Mouse (Mus musculus) embryonic fibroblast, embryonic 13.5 days (primary cell): ENCODE measurements around the gene Slc19a1.

Source experiments
- CTCF ChIP-seq: IDR thresholded peaks from 2 replicates; pipeline ENCODE4 v1.5.1; 2011; ENCODE audit warnings: mild to moderate bottlenecking, control low read depth, low read length, moderate library complexity, borderline replicate concordance; ENCODE audit not compliant: insufficient read depth
- POLR2A ChIP-seq: IDR thresholded peaks from 2 replicates; pipeline ENCODE4 v1.6.1; 2011; ENCODE audit warnings: low read depth, mild to moderate bottlenecking, control low read depth, low read length, moderate library complexity

DNA sequence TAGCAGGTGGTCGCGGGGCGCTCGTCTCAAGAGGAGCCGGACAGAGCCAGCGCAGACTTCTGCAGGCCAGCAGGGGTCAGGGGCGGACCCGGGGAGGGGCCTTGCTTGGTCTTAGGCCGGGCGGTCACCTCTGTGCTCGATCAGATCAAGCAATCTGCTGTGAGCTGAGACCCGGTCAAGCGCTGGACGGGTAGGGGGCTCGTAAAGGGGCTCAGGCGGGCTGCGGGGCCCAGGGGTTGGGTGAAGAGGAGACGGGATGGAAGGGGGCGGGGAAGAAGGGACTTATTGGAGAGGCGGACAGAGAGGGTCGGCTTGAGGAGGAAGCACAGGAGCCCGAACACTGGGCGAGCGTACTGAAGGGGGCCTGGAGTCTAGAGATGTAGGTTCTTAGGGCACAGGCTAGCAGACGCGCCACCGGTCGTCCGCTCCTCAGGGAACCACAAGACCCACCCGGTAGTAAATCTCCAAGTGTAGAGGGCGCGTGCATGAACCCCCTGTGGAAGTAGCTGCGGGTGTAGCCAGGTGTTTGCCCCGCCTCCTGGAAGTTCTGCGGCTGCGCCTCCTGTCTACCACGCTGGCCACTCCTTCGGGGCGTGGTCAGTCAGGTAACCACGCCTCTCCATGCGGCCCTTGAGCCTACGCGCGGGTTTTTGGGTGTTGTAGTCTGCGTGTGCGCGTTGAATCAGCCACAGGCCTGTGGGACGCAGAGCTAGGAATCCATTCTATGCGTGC, 716 bp downstream of the Slc19a1 start:
- TF ChIP-seq POLR2A (peak; percentile 72), CTCF (no peak)
